Mouse (Mus musculus) hindbrain, embryonic 13.5 days (tissue): ENCODE measurements around the gene Bpgm. TPM values are rescaled to one million over a fixed set of nuclear protein-coding genes. Genes with fewer than 3 reads are reported as not detected.

Source experiments
- ATAC-seq: fragments of 200-750 bp; cut with Nextera tagmentation; 2 replicates; pipeline ENCODE4 v1.8.0; 2017; ENCODE audit warnings: moderate TSS enrichment; ENCODE audit not compliant: low FRiP score
- H3K27ac ChIP-seq: fragments of 300-500 bp; sonication (generic); 2 replicates; pipeline ENCODE4 v1.5.1; 2015; ENCODE audit warnings: inconsistent platforms, mild to moderate bottlenecking, moderate library complexity
- H3K27me3 ChIP-seq: fragments of 300-500 bp; sonication (generic); 2 replicates; pipeline ENCODE4 v1.6.1; 2015; ENCODE audit warnings: mild to moderate bottlenecking, inconsistent platforms
- H3K36me3 ChIP-seq: fragments of 300-500 bp; sonication (generic); 2 replicates; pipeline ENCODE4 v1.6.1; 2015; ENCODE audit warnings: mild to moderate bottlenecking, inconsistent platforms
- H3K4me1 ChIP-seq: fragments of 300-500 bp; sonication (generic); replicated peaks from 2 replicates; pipeline ENCODE4 v1.6.1; 2015; ENCODE audit warnings: inconsistent platforms
- H3K4me2 ChIP-seq: fragments of 300-500 bp; sonication (generic); 2 replicates; pipeline ENCODE4 v1.6.1; 2015; ENCODE audit warnings: inconsistent platforms, mild to moderate bottlenecking, moderate library complexity
- H3K4me3 ChIP-seq: fragments of 300-500 bp; sonication (generic); 2 replicates; pipeline ENCODE4 v1.5.1; 2015; ENCODE audit warnings: mild to moderate bottlenecking, inconsistent platforms
- H3K9ac ChIP-seq: fragments of 300-500 bp; sonication (generic); 2 replicates; pipeline ENCODE4 v1.6.1; 2015; ENCODE audit warnings: mild to moderate bottlenecking, inconsistent platforms
- H3K9me3 ChIP-seq: fragments of 300-500 bp; sonication (generic); 2 replicates; pipeline ENCODE4 v1.6.1; 2016; ENCODE audit warnings: inconsistent platforms
- WGBS: fragments of 180-500 bp; shearing (Covaris S2); methylation state at CpG from one replicate; pipeline ENCODE4 v1.1.7; 2015; 5-methylcytosine and 5-hydroxymethylcytosine counted together
- polyA plus RNA-seq: library from polyadenylated mRNA; unstranded; fragments of >200 nt; fragmentation: Nextera tagmentation; extraction: Ambion mirVana; gene quantifications from 2 replicates; pipeline ENCODE4 v1.2.1, GENCODE M21; 2015

The Bpgm gene
- polyA plus RNA-seq, 1 experiment from 2014 or later = 88.0 TPM

- ATAC-seq = no peak
- no peak overlapping the region for H3K4me2 ChIP-seq
- H3K27ac ChIP-seq = no peak overlapping the region
- no peak overlapping the region for H3K9ac ChIP-seq
- H3K9me3 ChIP-seq = no peaks in the 10 kb centered on the region
- H3K36me3 ChIP-seq = no peaks in the 10 kb centered on the region
- WGBS = 68% methylated on average over 3 of the region's 3 CpGs
- H3K4me1 ChIP-seq = peaks cover 30% of the 10 kb centered on the region
- H3K4me3 ChIP-seq = no peak overlapping the region
- H3K27me3 ChIP-seq = no peaks in the 10 kb centered on the region
These were observed 2.0 kb upstream of the Bpgm start for GRCm38 (mm10) chr6:34474031-34474430.

GRCm38 (mm10) chr6:34475391-34475790, 616 bp upstream of the Bpgm start:
- Histone ChIP-seq H3K4me2 (peak overlapping the region; percentile 55), H3K27me3 (no peaks in the 10 kb centered on the region), H3K27ac (peak overlapping the region; percentile 80; the same call in 1 of the 2 replicates), H3K9ac (peak overlapping the region; percentile 72), H3K36me3 (no peaks in the 10 kb centered on the region), H3K4me1 (peaks cover 42% of the 10 kb centered on the region), H3K9me3 (no peaks in the 10 kb centered on the region), H3K4me3 (peak overlapping the region; percentile 66)
- no peak for ATAC-seq
- WGBS = 30% methylated on average over 6 of the region's 6 CpGs

- H3K4me3 ChIP-seq = peak overlapping the region; percentile 19
- no peaks in the 10 kb centered on the region for H3K9me3 ChIP-seq
- H3K27me3 ChIP-seq = no peaks in the 10 kb centered on the region
- peak overlapping the region; percentile 31 for H3K27ac ChIP-seq
- no peak for ATAC-seq
- peak overlapping the region; percentile 61; the same call in 1 of the 2 replicates for H3K9ac ChIP-seq
- 75% methylated on average over 7 of the region's 7 CpGs for WGBS
- no peaks in the 10 kb centered on the region for H3K36me3 ChIP-seq
- H3K4me2 ChIP-seq = peak overlapping the region; percentile 80
- H3K4me1 ChIP-seq = peaks cover 51% of the 10 kb centered on the region
These were observed 2.0 kb downstream of the Bpgm start for GRCm38 (mm10) chr6:34478036-34478435.

GRCm38 (mm10) chr6:34478677-34479360, 2.8 kb downstream of the Bpgm start:
- no peak for ATAC-seq
- Histone ChIP-seq H3K9me3 (no peaks in the 10 kb centered on the region), H3K4me1 (peaks cover 51% of the 10 kb centered on the region), H3K27me3 (no peaks in the 10 kb centered on the region), H3K4me3 (peak overlapping the region; percentile 19), H3K9ac (peak overlapping the region; percentile 61), H3K36me3 (no peaks in the 10 kb centered on the region), H3K4me2 (peak overlapping the region; percentile 80), H3K27ac (no peak overlapping the region)
- 15% methylated on average over 6 of the region's 6 CpGs for WGBS

GRCm38 (mm10) chr6:34479531-34479930, 3.5 kb downstream of the Bpgm start:
- ATAC-seq = no peak
- H3K9me3 ChIP-seq = no peaks in the 10 kb centered on the region
- H3K27me3 ChIP-seq = no peaks in the 10 kb centered on the region
- H3K27ac ChIP-seq = no peak overlapping the region
- peaks cover 51% of the 10 kb centered on the region for H3K4me1 ChIP-seq
- no peak overlapping the region for H3K9ac ChIP-seq
- no peaks in the 10 kb centered on the region for H3K36me3 ChIP-seq
- H3K4me2 ChIP-seq = peak overlapping the region; percentile 32; the same call in 1 of the 2 replicates
- 28% methylated on average over 8 of the region's 8 CpGs for WGBS
- H3K4me3 ChIP-seq = no peak overlapping the region

GRCm38 (mm10) chr6:34480749-34481148, 4.7 kb downstream of the Bpgm start:
- H3K27ac ChIP-seq = no peak overlapping the region
- H3K4me3 ChIP-seq = no peak overlapping the region
- no peaks in the 10 kb centered on the region for H3K36me3 ChIP-seq
- no peak overlapping the region for H3K9ac ChIP-seq
- no peak overlapping the region for H3K4me2 ChIP-seq
- 58% methylated on average over 4 of the region's 4 CpGs for WGBS
- peaks cover 46% of the 10 kb centered on the region for H3K4me1 ChIP-seq
- ATAC-seq = no peak
- H3K9me3 ChIP-seq = no peaks in the 10 kb centered on the region
- H3K27me3 ChIP-seq = no peaks in the 10 kb centered on the region

DNA sequence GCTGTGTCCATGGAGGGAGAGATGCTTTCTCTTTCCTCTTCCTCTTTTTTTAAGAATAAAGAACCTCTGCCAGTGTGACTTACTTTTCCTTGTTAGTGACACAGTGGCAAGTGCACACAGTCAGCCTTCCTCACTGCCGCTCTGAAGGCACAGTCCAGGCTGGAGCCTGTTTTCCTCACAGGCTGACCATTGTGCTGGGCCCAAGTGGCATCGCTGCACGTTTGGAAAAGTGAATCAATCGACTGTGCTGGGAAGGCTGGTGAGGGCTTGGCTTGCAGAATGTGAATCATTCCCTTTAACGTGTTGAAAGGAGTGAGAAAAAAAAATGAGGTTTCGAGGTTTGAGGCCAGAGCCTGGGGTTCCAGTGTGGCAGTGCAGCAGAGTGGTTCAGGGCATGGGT, 5.3 kb downstream of the Bpgm start:
- H3K9me3 ChIP-seq = no peaks in the 10 kb centered on the region
- H3K4me1 ChIP-seq = peaks cover 52% of the 10 kb centered on the region
- no peak overlapping the region for H3K9ac ChIP-seq
- H3K27ac ChIP-seq = no peak overlapping the region
- no peaks in the 10 kb centered on the region for H3K36me3 ChIP-seq
- no peaks in the 10 kb centered on the region for H3K27me3 ChIP-seq
- WGBS = 77% methylated on average over 6 of the region's 6 CpGs
- no peak overlapping the region for H3K4me3 ChIP-seq
- no peak overlapping the region for H3K4me2 ChIP-seq
- ATAC-seq = no peak

GRCm38 (mm10) chr6:34482842-34483241, 6.8 kb downstream of the Bpgm start:
- Histone ChIP-seq H3K9me3 (no peaks in the 10 kb centered on the region), H3K36me3 (peaks cover 7% of the 10 kb centered on the region), H3K27me3 (no peaks in the 10 kb centered on the region), H3K4me1 (peaks cover 40% of the 10 kb centered on the region), H3K9ac (no peak overlapping the region), H3K4me3 (no peak overlapping the region), H3K27ac (no peak overlapping the region), H3K4me2 (no peak overlapping the region)
- WGBS = 88% methylated on average over 4 of the region's 4 CpGs
- ATAC-seq = no peak

- Histone ChIP-seq H3K9ac (no peak overlapping the region), H3K9me3 (no peaks in the 10 kb centered on the region), H3K27me3 (no peaks in the 10 kb centered on the region), H3K4me1 (peaks cover 34% of the 10 kb centered on the region), H3K27ac (no peak overlapping the region), H3K36me3 (peaks cover 13% of the 10 kb centered on the region), H3K4me3 (no peak overlapping the region), H3K4me2 (no peak overlapping the region)
- WGBS = 92% methylated on average over 5 of the region's 5 CpGs
- ATAC-seq = no peak
These were observed 7.4 kb downstream of the Bpgm start for GRCm38 (mm10) chr6:34483390-34483789.

DNA sequence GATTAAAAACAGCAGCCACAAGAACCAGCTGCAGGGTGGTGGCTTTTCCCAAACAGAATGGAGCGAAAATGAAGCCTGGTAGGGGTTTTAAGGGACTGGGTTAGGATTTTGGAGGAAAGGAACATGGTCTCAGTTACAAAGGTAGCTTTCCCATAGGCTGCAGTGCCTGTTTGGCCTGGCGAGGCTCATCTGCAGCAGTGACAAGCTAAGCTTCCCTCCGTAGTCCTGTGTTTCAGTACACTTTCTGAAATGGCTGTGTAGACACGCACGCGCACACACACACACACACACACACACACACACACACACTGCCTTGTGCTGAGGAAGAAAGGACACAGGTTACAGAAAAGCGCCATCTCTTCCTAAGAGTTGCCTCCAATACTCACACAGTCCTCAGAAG, 7.8 kb downstream of the Bpgm start:
- no peaks in the 10 kb centered on the region for H3K27me3 ChIP-seq
- H3K4me3 ChIP-seq = no peak overlapping the region
- no peaks in the 10 kb centered on the region for H3K9me3 ChIP-seq
- H3K9ac ChIP-seq = no peak overlapping the region
- H3K36me3 ChIP-seq = peaks cover 16% of the 10 kb centered on the region
- ATAC-seq = no peak
- H3K27ac ChIP-seq = no peak overlapping the region
- no peak overlapping the region for H3K4me2 ChIP-seq
- 96% methylated on average over 7 of the region's 7 CpGs for WGBS
- H3K4me1 ChIP-seq = peaks cover 30% of the 10 kb centered on the region

GRCm38 (mm10) chr6:34486071-34486626, 10.1 kb downstream of the Bpgm start:
- peaks cover 10% of the 10 kb centered on the region for H3K4me1 ChIP-seq
- peaks cover 21% of the 10 kb centered on the region for H3K36me3 ChIP-seq
- no peak overlapping the region for H3K9ac ChIP-seq
- WGBS = 82% methylated on average over 14 of the region's 14 CpGs
- H3K9me3 ChIP-seq = no peaks in the 10 kb centered on the region
- H3K4me2 ChIP-seq = no peak overlapping the region
- no peak overlapping the region for H3K27ac ChIP-seq
- H3K4me3 ChIP-seq = no peak overlapping the region
- ATAC-seq = no peak
- no peaks in the 10 kb centered on the region for H3K27me3 ChIP-seq

DNA sequence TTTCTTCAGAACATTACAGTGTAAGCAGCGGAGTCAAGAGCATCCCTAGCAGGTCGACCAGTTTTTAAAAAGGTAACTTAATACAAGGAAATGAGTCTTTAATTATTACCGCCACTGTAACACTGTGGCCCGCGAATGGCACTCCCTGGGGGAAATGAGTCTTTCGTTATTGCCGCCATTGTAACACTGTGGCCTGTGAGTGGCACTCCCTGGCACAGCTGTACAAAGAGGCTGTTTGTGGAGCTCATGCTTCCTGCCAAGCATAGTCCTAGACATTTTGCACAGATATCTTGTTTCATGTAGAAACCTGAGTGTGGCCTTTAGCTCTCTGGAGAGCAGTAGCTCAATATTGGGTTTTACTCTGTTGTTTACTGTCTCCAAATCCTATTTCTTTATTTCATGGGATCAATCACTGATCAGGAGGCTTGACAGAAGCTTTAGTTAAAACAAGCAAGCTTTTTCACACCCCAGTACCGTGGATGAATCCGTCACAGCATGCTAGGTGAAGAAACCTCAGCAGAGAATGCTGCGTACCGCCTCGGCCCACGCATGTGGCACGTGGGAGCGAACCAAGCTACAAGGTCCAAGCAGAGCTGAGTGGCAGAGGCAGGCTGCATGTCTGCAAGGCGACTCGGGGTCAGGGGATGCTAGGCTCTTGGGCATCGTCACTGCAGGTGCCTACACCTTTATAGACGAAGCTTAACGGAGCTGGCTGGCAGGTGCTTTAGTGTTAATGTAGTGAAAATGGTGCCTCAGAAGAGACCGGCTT, 17.5 kb downstream of the Bpgm start:
- WGBS = 78% methylated on average over 21 of the region's 21 CpGs
- H3K4me2 ChIP-seq = no peak overlapping the region
- H3K4me3 ChIP-seq = no peak overlapping the region
- H3K36me3 ChIP-seq = peaks cover 15% of the 10 kb centered on the region
- peak overlapping the region; percentile 30; the same call in 1 of the 2 replicates for H3K27ac ChIP-seq
- ATAC-seq = no peak
- no peaks in the 10 kb centered on the region for H3K9me3 ChIP-seq
- H3K27me3 ChIP-seq = no peaks in the 10 kb centered on the region
- no peak overlapping the region for H3K9ac ChIP-seq
- H3K4me1 ChIP-seq = peaks cover 21% of the 10 kb centered on the region
